Comparison of ENCODE assay signal across 25 mouse cellular contexts in genomic region chr5:34352084-34352631, GRCm38 (mm10).
"Had no signal": no experiment of that assay in that cellular context is flagged by ENCODE, and none has a peak within 500 bp of the region (broad histone marks: within the 10 kb centered on the region; RNA-seq: fewer than 3 reads in every experiment).

No protein-coding gene starts in this region.

- H3K27ac ChIP-seq: gastrocnemius, adult 2 months; heart, embryonic 10.5 days; hindbrain, embryonic 10.5 days; hindbrain, embryonic 12.5 days; hindbrain, embryonic 14.5 days; intestine, embryonic 15.5 days; layer of hippocampus, adult 2 months; left cerebral cortex, adult 2 months; limb, embryonic 10.5 days; limb, embryonic 12.5 days; liver, embryonic 12.5 days; liver, embryonic 14.5 days had no signal

- H3K9ac ChIP-seq: heart, embryonic 12.5 days; hindbrain, embryonic 12.5 days; hindbrain, embryonic 14.5 days; intestine, embryonic 15.5 days; limb, embryonic 12.5 days; liver, embryonic 12.5 days; liver, embryonic 14.5 days had no signal

- H3K4me3 ChIP-seq: gastrocnemius, adult 2 months; heart, embryonic 10.5 days; heart, embryonic 12.5 days; hindbrain, embryonic 10.5 days; hindbrain, embryonic 12.5 days; intestine, embryonic 15.5 days; layer of hippocampus, adult 2 months; left cerebral cortex, adult 2 months; limb, embryonic 10.5 days; limb, embryonic 12.5 days; liver, embryonic 12.5 days had no signal

- H3K9me3 ChIP-seq: heart, embryonic 10.5 days; heart, embryonic 12.5 days; hindbrain, embryonic 10.5 days; hindbrain, embryonic 12.5 days; intestine, embryonic 15.5 days; limb, embryonic 10.5 days; limb, embryonic 12.5 days; liver, embryonic 12.5 days had no signal

- H3K4me2 ChIP-seq: heart, embryonic 12.5 days; hindbrain, embryonic 12.5 days; hindbrain, embryonic 14.5 days; intestine, embryonic 15.5 days; limb, embryonic 12.5 days; liver, embryonic 12.5 days had no signal

- H3K4me1 ChIP-seq: heart, embryonic 10.5 days; heart, embryonic 12.5 days; hindbrain, embryonic 10.5 days; hindbrain, embryonic 12.5 days; intestine, embryonic 15.5 days; limb, embryonic 10.5 days; limb, embryonic 12.5 days had no signal

- DNase-seq: gastrocnemius, adult 2 months; gastrocnemius, postnatal 10 days; gastrocnemius, postnatal 25 days; heart, postnatal 10 days; heart, postnatal 4 days; kidney, adult 18-20 months; kidney, adult 8-10 months; kidney, postnatal 10 days; kidney, postnatal 25 days; kidney, postnatal 4 days had no signal

- ATAC-seq: hindbrain, embryonic 16.5 days; inflammation-experienced regulatory T-cells, adult 6 months; intestine, embryonic 15.5 days; intestine, postnatal 0 days; liver, embryonic 12.5 days had no signal

- H3K27me3 ChIP-seq: heart, embryonic 12.5 days; hindbrain, embryonic 12.5 days; intestine, embryonic 15.5 days; limb, embryonic 12.5 days; liver, embryonic 12.5 days had no signal
